Mouse (Mus musculus): Measurements from ENCODE around the gene Mogs. TPM values are rescaled to one million over a fixed set of nuclear protein-coding genes. Genes with fewer than 3 reads are reported as not detected.
A peak's percentile ranks its signal among the peaks of the same experiment; 100 is the strongest.

Gene Mogs
- 16.0 and 26.9 TPM in 2 replicates for polyA plus RNA-seq (2015; fragmentation: Nextera tagmentation; extraction: Ambion mirVana)

DNA sequence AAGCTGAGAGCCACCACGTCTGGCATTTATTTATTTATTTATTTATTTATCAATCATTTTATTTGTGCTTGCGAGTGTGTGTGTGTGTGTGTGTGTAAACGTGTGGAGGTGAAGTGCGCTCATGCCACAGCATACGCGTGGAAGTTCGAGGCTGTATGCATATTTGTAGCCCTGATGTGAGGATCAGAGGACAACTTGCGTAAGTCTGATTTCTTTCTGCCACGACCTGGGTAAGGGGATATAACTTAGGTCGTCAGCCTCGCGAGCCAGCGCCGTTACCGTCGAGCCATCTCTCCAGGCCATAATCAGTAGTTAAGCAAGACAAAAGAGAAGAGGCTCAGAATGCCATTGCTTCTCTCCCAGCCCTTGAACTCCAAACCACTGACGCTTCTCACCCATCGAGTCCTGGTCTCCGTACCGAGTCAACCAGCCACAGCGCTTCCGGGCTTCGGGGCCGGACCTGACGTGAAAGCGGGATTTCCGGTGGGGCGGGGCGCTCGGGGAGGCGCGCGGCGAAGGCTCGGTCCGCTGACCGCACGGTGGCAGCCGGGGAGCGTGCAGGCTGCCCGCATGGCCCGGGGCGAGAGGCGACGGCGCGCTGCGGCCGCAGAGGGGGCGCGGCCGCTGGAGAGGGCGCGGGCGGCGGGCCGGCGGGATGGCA, at the start of gene Mogs:
TSS of gene Mogs (plus strand) at position 486 of the 661 bp plus-strand sequence.
- Histone ChIP-seq H3K36me3 (peaks cover 37% of the 10 kb centered on the region), H3K4me2 (replicated peaks) (peak within 1 kb of the TSS; percentile 88), H3K4me1 (replicated peaks) (peaks cover 55% of the 10 kb centered on the region), H3K9ac (replicated peaks) (peak within 1 kb of the TSS; percentile 93), H3K27ac (peak within 1 kb of the TSS; percentile 84), H3K9me3 (no peaks in the 10 kb centered on the region), H3K27me3 (no peaks in the 10 kb centered on the region), H3K4me3 (replicated peaks) (peak within 1 kb of the TSS; percentile 88)
- 2% methylated on average over 49 of the region's 58 CpGs for WGBS
- ATAC-seq, result peak; percentile 88

DNA sequence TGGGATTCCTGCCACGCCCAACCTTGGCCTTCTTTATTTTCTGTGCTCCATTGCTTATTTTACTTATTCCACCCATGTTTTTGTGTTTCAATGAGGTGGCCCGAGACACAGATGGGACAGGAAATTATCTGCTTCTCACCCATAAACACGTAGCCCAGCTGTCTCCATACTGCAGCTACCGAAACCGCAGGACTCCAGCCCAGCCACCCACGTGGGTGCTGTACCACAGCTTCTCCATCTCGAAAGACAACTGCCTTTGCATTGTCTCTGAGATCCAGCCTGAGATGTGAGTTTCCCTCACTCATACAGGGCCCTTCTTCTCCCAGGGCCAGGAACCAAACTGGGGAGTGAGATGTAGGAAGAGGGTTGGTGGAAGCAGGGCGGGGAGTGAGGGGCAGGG, 49.3 kb upstream of the Mogs start:
- no peaks in the 10 kb centered on the region for H3K9me3 ChIP-seq
- H3K4me3 ChIP-seq (replicated peaks), result no peak overlapping the region
- peaks cover 19% of the 10 kb centered on the region for H3K4me1 ChIP-seq (replicated peaks)
- H3K4me2 ChIP-seq (replicated peaks), result no peak overlapping the region
- no peak for ATAC-seq
- no peaks in the 10 kb centered on the region for H3K36me3 ChIP-seq
- no peak overlapping the region for H3K9ac ChIP-seq (replicated peaks)
- WGBS, result 38% methylated on average over 8 of the region's 8 CpGs
- no peak overlapping the region for H3K27ac ChIP-seq
- H3K27me3 ChIP-seq, result peaks cover 100% of the 10 kb centered on the region

DNA sequence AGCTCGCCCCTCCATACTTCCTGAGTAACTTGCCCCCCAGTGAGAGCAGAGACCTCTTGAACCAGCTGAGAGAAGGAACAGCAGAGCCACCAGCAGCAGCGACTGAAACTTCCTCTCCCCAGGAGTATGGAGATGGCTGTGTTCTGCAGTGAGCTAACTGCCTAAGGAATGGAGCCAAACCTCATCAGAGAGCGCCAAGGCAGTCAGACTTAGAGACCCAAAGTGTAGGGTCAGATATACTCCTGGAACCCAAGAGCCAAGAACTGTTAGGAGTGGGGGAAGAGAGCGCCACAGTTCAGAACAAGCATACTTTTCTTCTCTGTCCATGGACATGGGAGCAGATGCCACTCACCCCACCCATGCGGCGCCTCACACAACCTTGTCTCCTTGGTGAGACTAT, 48.9 kb upstream of the Mogs start:
- Histone ChIP-seq H3K36me3 (no peaks in the 10 kb centered on the region), H3K4me2 (replicated peaks) (no peak overlapping the region), H3K4me1 (replicated peaks) (peaks cover 24% of the 10 kb centered on the region), H3K9ac (replicated peaks) (no peak overlapping the region), H3K4me3 (replicated peaks) (no peak overlapping the region), H3K9me3 (no peaks in the 10 kb centered on the region), H3K27me3 (peaks cover 100% of the 10 kb centered on the region), H3K27ac (no peak overlapping the region)
- 22% methylated on average over 6 of the region's 6 CpGs for WGBS
- no peak for ATAC-seq

DNA sequence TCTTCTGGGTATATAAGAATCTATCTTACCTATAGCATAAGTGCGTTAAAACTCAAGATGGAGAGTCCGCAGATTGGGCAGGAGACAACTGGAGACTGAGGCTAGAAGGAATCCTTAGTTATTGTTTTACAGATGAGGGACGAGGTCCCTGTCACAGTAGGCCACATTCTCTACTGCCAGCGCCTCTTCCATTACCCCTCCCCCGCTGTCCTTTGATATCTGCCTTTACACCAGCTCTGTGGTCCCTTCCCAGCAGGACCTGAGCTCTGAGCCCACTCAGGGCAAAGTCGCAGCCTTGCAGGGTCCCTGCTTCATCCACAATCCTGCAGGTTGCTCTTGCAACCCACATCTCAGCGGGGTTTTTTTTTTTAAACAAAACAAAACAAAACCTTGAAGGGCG, 47.1 kb upstream of the Mogs start:
- peaks cover 100% of the 10 kb centered on the region for H3K27me3 ChIP-seq
- H3K27ac ChIP-seq, result no peak overlapping the region
- H3K4me3 ChIP-seq (replicated peaks), result 0 out of 2 replicates have a peak overlapping the region, but pooled peaks have one; percentile 14
- H3K9me3 ChIP-seq, result no peaks in the 10 kb centered on the region
- peaks cover 25% of the 10 kb centered on the region for H3K4me1 ChIP-seq (replicated peaks)
- 3% methylated on average over 8 of the region's 8 CpGs for WGBS
- no peak for ATAC-seq
- H3K9ac ChIP-seq (replicated peaks), result no peak overlapping the region
- H3K4me2 ChIP-seq (replicated peaks), result peak overlapping the region; percentile 26; the same call in 1 of the 2 replicates
- H3K36me3 ChIP-seq, result no peaks in the 10 kb centered on the region

DNA sequence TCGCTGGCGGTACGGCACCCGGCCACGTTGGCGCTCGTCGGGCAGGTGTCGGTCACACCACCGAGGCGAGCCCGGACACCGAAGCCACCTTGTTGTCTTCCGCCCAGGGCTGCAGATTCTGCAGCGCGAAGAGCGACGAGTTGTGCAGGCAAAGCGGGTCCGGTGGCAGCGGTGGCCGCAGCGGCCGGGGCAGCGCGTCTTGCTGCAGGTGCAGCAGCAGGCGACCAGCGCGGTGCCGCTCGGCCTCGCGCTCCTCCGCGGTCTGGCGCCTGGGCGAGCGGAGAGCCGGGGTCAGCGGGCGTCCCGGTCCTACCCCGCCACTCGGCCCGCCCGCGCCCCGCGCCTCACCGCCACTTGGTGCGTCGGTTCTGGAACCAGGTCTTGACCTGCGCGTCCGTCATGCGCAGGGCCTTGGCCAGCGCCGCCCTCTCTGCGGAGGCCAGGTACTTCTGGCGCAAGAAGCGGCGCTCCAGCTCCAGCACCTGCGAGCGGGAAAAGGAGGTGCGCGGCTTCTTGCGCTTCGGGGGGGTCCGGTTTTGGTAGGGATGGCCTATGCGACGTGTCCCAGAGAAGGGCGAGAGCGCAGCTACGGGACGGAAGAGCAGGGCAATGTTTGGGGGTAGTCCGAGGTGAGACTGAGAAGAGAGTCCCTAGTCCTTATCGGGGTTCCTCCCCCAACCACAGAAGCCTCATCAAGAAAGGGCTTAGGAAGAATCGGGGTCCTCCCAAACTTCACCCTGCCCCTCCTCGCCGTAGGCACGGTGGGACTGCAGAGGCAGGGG, 46.4 kb upstream of the Mogs start:
- Histone ChIP-seq H3K4me3 (replicated peaks) (peak overlapping the region; percentile 14), H3K36me3 (no peaks in the 10 kb centered on the region), H3K4me2 (replicated peaks) (peak overlapping the region; percentile 26), H3K27ac (no peak overlapping the region), H3K9me3 (no peaks in the 10 kb centered on the region), H3K4me1 (replicated peaks) (peaks cover 25% of the 10 kb centered on the region), H3K9ac (replicated peaks) (no peak overlapping the region), H3K27me3 (peaks cover 100% of the 10 kb centered on the region)
- no peak for ATAC-seq
- WGBS, result under 1% methylated on average over 79 of the region's 81 CpGs

DNA sequence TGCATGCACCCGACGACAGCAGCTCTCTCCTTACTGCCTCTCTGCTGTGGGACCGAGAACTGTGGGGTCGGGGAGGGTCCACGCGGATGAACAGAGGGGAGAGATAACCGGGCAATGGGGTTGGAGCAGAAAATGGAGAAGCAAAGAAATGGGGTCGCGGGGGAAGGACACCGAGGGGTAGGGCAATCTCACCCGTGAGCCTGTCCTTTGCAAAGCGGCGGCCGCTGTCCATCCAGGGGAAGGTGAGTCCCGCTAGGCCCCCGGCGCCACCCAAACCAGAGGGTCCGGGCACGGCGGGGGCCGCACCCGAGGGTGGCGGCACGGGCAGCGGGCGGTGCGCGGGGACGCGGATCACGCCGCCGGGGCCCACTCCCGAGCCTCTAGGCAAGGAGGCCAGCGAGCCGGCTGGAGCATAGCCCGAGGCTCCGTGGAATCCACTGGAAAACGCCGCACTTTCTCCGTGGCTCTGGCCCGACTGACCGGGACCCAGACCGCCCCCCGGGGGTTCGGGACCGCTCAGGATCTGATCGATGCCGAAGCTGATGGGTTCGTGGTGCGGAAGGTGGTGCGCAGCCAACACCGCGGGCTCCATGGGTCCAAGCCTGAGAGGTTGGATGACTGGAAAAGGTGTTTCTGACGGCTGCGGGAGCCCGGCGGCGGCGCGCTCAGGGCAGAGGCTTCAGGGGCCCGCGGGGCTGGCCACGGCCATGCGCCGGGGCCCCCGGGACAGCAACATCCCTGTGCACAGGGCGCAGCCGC, 45.6 kb upstream of the Mogs start:
- peaks cover 100% of the 10 kb centered on the region for H3K27me3 ChIP-seq
- peak overlapping the region; percentile 17 for H3K4me2 ChIP-seq (replicated peaks)
- H3K36me3 ChIP-seq, result no peaks in the 10 kb centered on the region
- ATAC-seq, result no peak
- peak overlapping the region; percentile 16; the same call in 1 of the 2 replicates for H3K4me3 ChIP-seq (replicated peaks)
- H3K9ac ChIP-seq (replicated peaks), result no peak overlapping the region
- 1% methylated on average over 68 of the region's 69 CpGs for WGBS
- H3K27ac ChIP-seq, result no peak overlapping the region
- peaks cover 25% of the 10 kb centered on the region for H3K4me1 ChIP-seq (replicated peaks)
- H3K9me3 ChIP-seq, result no peaks in the 10 kb centered on the region

DNA sequence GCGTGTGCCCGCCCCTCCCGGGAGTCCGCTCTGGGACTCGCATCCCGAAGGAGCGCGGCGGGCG, 45.2 kb upstream of the Mogs start, which contains the start of gene Tlx2:
TSS of gene Tlx2 (minus strand) at position 47 of the 64 bp plus-strand sequence.
- Histone ChIP-seq H3K4me1 (replicated peaks) (peaks cover 25% of the 10 kb centered on the region), H3K27me3 (peaks cover 100% of the 10 kb centered on the region), H3K9ac (replicated peaks) (no peak within 1 kb of the TSS), H3K4me3 (replicated peaks) (peak within 1 kb of the TSS; percentile 16), H3K27ac (no peak within 1 kb of the TSS), H3K4me2 (replicated peaks) (peak within 1 kb of the TSS; percentile 17), H3K36me3 (no peaks in the 10 kb centered on the region), H3K9me3 (no peaks in the 10 kb centered on the region)
- 0% methylated on average over 3 of the region's 10 CpGs for WGBS
- 0 out of 2 replicates have a peak, but pooled peaks have one; percentile 7 for ATAC-seq

DNA sequence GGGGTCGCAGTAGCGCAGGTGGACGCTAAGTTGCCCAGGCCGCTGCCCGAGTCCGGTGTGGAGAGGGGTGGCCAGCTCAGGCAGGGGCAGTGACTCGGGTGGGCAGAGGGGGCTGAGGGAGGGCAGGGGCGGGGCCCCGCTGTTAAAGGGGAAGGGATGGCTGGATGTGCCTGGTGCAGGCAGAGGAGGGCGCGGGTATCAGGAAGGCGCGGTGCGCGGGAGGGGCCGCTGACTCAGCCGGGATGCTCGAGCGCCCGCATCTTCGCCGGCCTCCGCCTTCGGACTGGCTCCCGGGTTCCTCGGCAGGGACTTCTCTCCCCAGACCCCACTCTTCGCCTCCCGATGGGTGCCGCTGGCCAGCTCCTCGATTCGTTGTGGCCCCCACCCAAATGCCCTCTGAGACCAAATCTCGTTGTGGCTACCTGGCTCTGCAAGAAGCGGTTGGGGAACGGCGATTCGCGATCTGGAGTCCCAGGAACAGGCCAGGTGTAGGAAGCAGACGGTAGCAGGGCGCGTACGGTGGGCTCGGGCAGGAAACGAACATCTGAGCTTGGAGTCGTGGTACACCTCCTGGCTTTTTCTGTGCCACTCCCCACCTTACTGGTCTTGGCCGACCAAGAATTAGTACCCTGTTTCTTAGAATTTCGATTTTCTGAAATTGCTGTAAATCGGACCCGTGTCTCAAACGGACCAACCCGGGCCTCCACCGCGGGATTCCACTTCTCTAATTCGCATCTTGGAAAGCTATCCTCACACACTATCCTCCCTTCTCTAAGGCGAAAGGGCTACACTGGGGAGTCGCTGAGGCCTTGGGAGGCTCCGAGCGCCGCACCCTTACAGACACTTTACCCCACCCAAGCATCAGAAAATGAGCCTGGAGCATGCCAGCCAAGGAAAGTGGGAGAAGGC, 44.7 kb upstream of the Mogs start:
- no peaks in the 10 kb centered on the region for H3K36me3 ChIP-seq
- 2% methylated on average over 53 of the region's 58 CpGs for WGBS
- peak overlapping the region; percentile 17 for H3K4me2 ChIP-seq (replicated peaks)
- H3K4me1 ChIP-seq (replicated peaks), result peaks cover 25% of the 10 kb centered on the region
- no peak overlapping the region for H3K27ac ChIP-seq
- H3K27me3 ChIP-seq, result peaks cover 100% of the 10 kb centered on the region
- 0 out of 2 replicates have a peak, but pooled peaks have one; percentile 31 for ATAC-seq
- H3K9me3 ChIP-seq, result no peaks in the 10 kb centered on the region
- peak overlapping the region; percentile 16 for H3K4me3 ChIP-seq (replicated peaks)
- H3K9ac ChIP-seq (replicated peaks), result no peak overlapping the region

DNA sequence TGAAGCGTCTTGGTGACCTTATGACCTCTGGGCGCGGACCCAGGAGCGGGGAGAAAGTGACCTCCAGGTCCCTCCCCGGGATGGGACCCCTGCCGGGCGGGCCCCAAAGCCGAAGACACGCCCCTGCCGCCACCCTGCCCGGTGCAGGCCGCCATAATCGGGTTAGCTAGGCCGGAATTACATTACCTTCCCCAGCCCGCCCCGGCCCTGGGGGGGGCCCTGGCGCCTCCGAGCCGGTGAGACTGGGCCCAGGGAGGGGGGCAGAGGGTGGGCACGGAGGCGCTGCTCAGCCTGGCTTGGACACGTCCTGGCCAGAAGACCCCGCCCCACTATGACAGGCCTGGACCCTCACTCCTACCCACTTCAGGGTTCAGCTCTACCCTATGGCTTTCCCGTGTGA, 44.1 kb upstream of the Mogs start:
- Histone ChIP-seq H3K4me3 (replicated peaks) (peak overlapping the region; percentile 8; the same call in 1 of the 2 replicates), H3K9me3 (no peaks in the 10 kb centered on the region), H3K36me3 (no peaks in the 10 kb centered on the region), H3K4me2 (replicated peaks) (no peak overlapping the region), H3K27ac (no peak overlapping the region), H3K9ac (replicated peaks) (no peak overlapping the region), H3K27me3 (peaks cover 100% of the 10 kb centered on the region), H3K4me1 (replicated peaks) (peaks cover 25% of the 10 kb centered on the region)
- WGBS, result under 1% methylated on average over 20 of the region's 24 CpGs
- 0 out of 2 replicates have a peak, but pooled peaks have one; percentile 49 for ATAC-seq

DNA sequence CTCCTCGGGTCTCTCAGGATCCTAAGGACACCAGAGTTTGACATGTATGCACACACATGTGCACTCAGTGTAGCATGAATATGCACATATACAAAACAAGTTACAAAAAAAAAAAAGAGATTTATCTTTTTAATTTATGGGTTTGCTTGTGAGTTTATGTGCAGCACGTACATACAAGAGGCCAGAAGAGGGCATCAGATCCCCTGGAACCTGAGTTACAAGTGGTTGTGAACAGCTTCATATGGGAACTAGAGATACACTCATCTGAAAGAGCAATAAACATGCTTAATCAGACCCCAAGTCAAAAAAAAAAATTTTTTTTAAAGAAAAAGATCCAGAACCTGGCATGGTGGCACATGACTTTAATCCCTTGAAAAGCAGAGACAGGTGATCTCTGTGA, 40.3 kb upstream of the Mogs start:
- 12% methylated on average over 2 of the region's 2 CpGs for WGBS
- no peak for ATAC-seq
- H3K9me3 ChIP-seq, result no peaks in the 10 kb centered on the region
- 0 out of 2 replicates have a peak, but pooled peaks cover under 1% of the 10 kb centered on the region for H3K36me3 ChIP-seq
- H3K4me1 ChIP-seq (replicated peaks), result peaks cover 33% of the 10 kb centered on the region
- H3K27ac ChIP-seq, result no peak overlapping the region
- H3K9ac ChIP-seq (replicated peaks), result no peak overlapping the region
- peaks cover 72% of the 10 kb centered on the region for H3K27me3 ChIP-seq
- H3K4me3 ChIP-seq (replicated peaks), result no peak overlapping the region
- no peak overlapping the region for H3K4me2 ChIP-seq (replicated peaks)

DNA sequence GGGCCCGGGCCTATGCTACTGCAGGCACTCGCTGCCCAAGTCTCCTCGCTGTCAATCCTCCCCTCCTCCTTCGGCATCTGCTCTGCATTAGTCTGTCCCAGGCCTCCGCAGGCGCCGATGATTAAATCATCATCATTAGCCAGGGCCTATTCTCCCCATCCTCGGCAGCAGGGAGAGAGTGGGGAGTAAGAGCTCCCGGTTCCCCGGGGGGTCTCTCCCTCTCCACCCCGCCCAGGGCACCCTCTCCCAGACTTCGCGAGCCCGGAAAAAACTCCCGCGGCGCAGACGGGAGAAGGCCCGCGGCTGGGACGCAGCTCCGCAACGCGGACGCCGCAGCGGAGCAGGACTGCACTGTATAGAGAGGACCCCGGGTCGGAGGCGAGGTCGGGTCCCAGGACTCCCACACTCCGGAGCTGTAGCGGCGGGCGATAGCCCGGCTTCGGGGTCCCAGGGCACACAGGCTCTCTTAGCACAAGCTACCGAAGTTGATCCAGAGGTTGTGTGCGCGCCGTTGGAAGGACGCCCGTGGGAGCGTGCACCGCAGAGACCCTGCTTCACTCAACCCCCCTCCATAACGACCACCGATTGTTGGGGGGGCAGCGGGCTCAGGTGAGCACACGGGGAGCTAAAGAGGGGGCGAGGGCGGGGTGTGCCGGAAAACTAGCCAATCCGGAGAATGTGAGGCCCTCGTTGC, 37.5 kb upstream of the Mogs start, which contains the start of gene Pcgf1:
TSS of gene Pcgf1 (plus strand) at position 240 of the 694 bp plus-strand sequence.
- Histone ChIP-seq H3K4me2 (replicated peaks) (peak within 1 kb of the TSS; percentile 88), H3K27ac (peak within 1 kb of the TSS; percentile 91), H3K9ac (replicated peaks) (peak within 1 kb of the TSS; percentile 77), H3K4me3 (replicated peaks) (peak within 1 kb of the TSS; percentile 72), H3K4me1 (replicated peaks) (peaks cover 25% of the 10 kb centered on the region), H3K36me3 (peaks cover 23% of the 10 kb centered on the region), H3K9me3 (no peaks in the 10 kb centered on the region), H3K27me3 (peaks cover 54% of the 10 kb centered on the region)
- WGBS, result under 1% methylated on average over 54 of the region's 54 CpGs
- peak; percentile 87 for ATAC-seq
